In the genomic region with DNA sequence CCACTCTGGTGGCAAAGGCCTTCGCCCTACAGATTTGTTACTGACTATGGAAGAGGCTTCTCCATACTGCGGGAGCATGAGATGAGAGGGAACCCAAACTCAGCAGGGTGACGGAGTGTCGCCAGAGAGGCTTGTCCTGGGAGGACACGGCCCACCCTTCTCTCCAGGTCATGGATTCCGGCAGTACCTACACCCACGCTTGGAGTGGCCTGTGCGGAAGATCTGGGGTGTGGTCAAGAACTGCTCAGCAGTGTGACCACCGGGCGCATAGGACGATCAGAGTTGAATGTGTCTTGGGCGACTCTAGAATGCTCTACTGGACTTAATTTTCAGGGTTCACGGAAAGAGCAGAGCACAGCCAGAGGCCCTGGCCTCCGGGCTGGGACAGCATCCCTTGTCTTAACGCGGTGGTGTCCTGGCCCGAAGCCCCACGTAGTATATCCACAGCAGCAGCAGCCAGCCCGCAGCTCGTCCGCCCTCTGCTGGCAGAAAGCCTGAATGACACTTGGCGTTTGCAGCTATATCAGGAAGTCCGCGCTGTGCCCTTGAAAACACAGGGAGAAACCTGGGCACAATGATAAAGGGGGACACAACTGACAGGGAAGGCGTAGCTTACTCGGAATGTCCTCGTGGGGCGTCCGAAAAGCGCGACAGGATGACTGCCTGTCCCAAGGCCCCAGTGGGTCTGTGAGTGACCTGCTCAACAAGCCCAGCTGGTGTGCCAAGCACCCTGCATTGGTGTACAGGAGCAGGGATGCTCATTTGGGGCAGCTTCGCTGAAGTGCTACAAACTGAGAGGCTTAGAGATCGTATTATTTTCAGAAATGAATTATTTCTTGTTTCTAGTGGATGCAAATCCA, we compare ENCODE assay signal across 8 mouse cellular contexts. TPM values are rescaled to one million over a fixed set of nuclear protein-coding genes. Genes with fewer than 3 reads are reported as not detected.
A peak's percentile ranks its signal among the peaks of the same experiment; 100 is the strongest.
DNase-seq lines count a peak whose midpoint lies in the region; ATAC-seq and TF ChIP-seq lines count a peak whose summit lies in the region.

No protein-coding gene starts in this region.

- TF ChIP-seq CTCF in midbrain, postnatal 0 days (IDR thresholded peaks at IDR 0.05), result peak; percentile 99

- H3K27me3 ChIP-seq in embryonic facial prominence, embryonic 14.5 days (replicated peaks; ENCODE audit: control insufficient read depth, insufficient read depth, low read length), result no peaks in the 10 kb centered on the region
- peaks cover 20% of the 10 kb centered on the region for H3K27me3 ChIP-seq in heart, embryonic 10.5 days (ENCODE audit: insufficient read depth, poor library complexity, severe bottlenecking)
- H3K27me3 ChIP-seq in kidney, embryonic 14.5 days (ENCODE audit: control insufficient read depth, insufficient read depth, low read length), result no peaks in the 10 kb centered on the region
- no peaks in the 10 kb centered on the region for H3K27me3 ChIP-seq in limb, embryonic 14.5 days (ENCODE audit: control insufficient read depth, insufficient read depth, low read length)
- H3K27me3 ChIP-seq in midbrain, postnatal 0 days (ENCODE audit: insufficient read depth, low read length), result no peaks in the 10 kb centered on the region

- no peaks in the 10 kb centered on the region for H3K9me3 ChIP-seq in embryonic facial prominence, embryonic 14.5 days (ENCODE audit: control insufficient read depth, low read length)
- H3K9me3 ChIP-seq in heart, embryonic 10.5 days, result no peaks in the 10 kb centered on the region
- no peaks in the 10 kb centered on the region for H3K9me3 ChIP-seq in kidney, embryonic 14.5 days (ENCODE audit: control insufficient read depth, low read length)
- H3K9me3 ChIP-seq in limb, embryonic 14.5 days (ENCODE audit: control insufficient read depth, low read length), result no peaks in the 10 kb centered on the region
- no peaks in the 10 kb centered on the region for H3K9me3 ChIP-seq in midbrain, postnatal 0 days (ENCODE audit: low read length)

- peak overlapping the region; percentile 17; the same call in 1 of the 2 replicates for H3K4me2 ChIP-seq in embryonic facial prominence, embryonic 14.5 days (ENCODE audit: low read depth, low read length)
- H3K4me2 ChIP-seq in kidney, embryonic 14.5 days (replicated peaks; ENCODE audit: low read depth, low read length), result no peak overlapping the region
- H3K4me2 ChIP-seq in limb, embryonic 14.5 days (replicated peaks; ENCODE audit: low read depth, low read length, severe bottlenecking), result no peak overlapping the region
- H3K4me2 ChIP-seq in midbrain, postnatal 0 days (ENCODE audit: low read depth, low read length, poor library complexity, severe bottlenecking), result peak overlapping the region; percentile 33

- no peak overlapping the region for H3K9ac ChIP-seq in embryonic facial prominence, embryonic 14.5 days (ENCODE audit: low read depth, low read length)
- H3K9ac ChIP-seq in kidney, embryonic 14.5 days (ENCODE audit: low read depth, low read length), result no peak overlapping the region
- no peak overlapping the region for H3K9ac ChIP-seq in limb, embryonic 14.5 days (ENCODE audit: low read depth, low read length, severe bottlenecking)
- H3K9ac ChIP-seq in midbrain, postnatal 0 days (replicated peaks; ENCODE audit: low read length, poor library complexity, severe bottlenecking), result no peak overlapping the region

- TF ChIP-seq POLR2A in limb, embryonic 14.5 days (IDR thresholded peaks at IDR 0.05; ENCODE audit: borderline replicate concordance, extremely low read depth, insufficient read depth, insufficient read length), result no peak

- H3K27ac ChIP-seq in embryonic facial prominence, embryonic 14.5 days (replicated peaks; ENCODE audit: low read depth, low read length), result no peak overlapping the region
- H3K27ac ChIP-seq in heart, embryonic 10.5 days, result peak overlapping the region; percentile 81
- no peak overlapping the region for H3K27ac ChIP-seq in kidney, embryonic 14.5 days (ENCODE audit: low read depth, low read length)
- no peak overlapping the region for H3K27ac ChIP-seq in limb, embryonic 14.5 days (replicated peaks; ENCODE audit: low read depth, low read length)
- no peak overlapping the region for H3K27ac ChIP-seq in midbrain, postnatal 0 days (ENCODE audit: low read depth, low read length)

- ATAC-seq in embryonic facial prominence, embryonic 14.5 days (ENCODE audit: low read depth), result peak; percentile 85
- peak; percentile 77 for ATAC-seq in kidney, embryonic 14.5 days (ENCODE audit: low FRiP score, low TSS enrichment)
- ATAC-seq in limb, embryonic 14.5 days (ENCODE audit: low FRiP score, low read depth), result peak; percentile 81
- ATAC-seq in midbrain, postnatal 0 days (ENCODE audit: low FRiP score), result peak; percentile 82

- DNase-seq in 416B (ENCODE audit: low read depth), result peak; percentile 90
- peak; percentile 62 to 72 for DNase-seq in adrenal gland, postnatal 4 days (ENCODE audit: low spot score in 2 of 2)
- peak; percentile 85 for DNase-seq in embryonic facial prominence, embryonic 14.5 days (ENCODE audit: low spot score)
- peak; percentile 92 for DNase-seq in heart, embryonic 10.5 days (ENCODE audit: low spot score)
- DNase-seq in limb, embryonic 14.5 days (ENCODE audit: low spot score), result peak; percentile 84
- DNase-seq in midbrain, postnatal 0 days (ENCODE audit: low spot score), result peak; percentile 90
- DNase-seq in spleen, postnatal 14 days (ENCODE audit: low spot score in 2 of 2), result peak; percentile 61 to 73

- no peak overlapping the region for H3K4me3 ChIP-seq in embryonic facial prominence, embryonic 14.5 days (ENCODE audit: low read depth, low read length)
- H3K4me3 ChIP-seq in heart, embryonic 10.5 days, result peak overlapping the region; percentile 32; the same call in 1 of the 2 replicates
- no peak overlapping the region for H3K4me3 ChIP-seq in kidney, embryonic 14.5 days (ENCODE audit: low read length)
- no peak overlapping the region for H3K4me3 ChIP-seq in limb, embryonic 14.5 days (replicated peaks; ENCODE audit: low read length)
- H3K4me3 ChIP-seq in midbrain, postnatal 0 days (ENCODE audit: low read depth, low read length), result no peak overlapping the region

- no peaks in the 10 kb centered on the region for H3K4me1 ChIP-seq in embryonic facial prominence, embryonic 14.5 days (ENCODE audit: control insufficient read depth, insufficient read depth, low read length)
- peaks cover 10% of the 10 kb centered on the region for H3K4me1 ChIP-seq in heart, embryonic 10.5 days
- H3K4me1 ChIP-seq in kidney, embryonic 14.5 days (ENCODE audit: control insufficient read depth, insufficient read depth, low read length), result no peaks in the 10 kb centered on the region
- no peaks in the 10 kb centered on the region for H3K4me1 ChIP-seq in limb, embryonic 14.5 days (ENCODE audit: control insufficient read depth, insufficient read depth, low read length)
- H3K4me1 ChIP-seq in midbrain, postnatal 0 days (ENCODE audit: insufficient read depth, low read length), result no peaks in the 10 kb centered on the region

- no peaks in the 10 kb centered on the region for H3K36me3 ChIP-seq in embryonic facial prominence, embryonic 14.5 days (ENCODE audit: control insufficient read depth, insufficient read depth, low read length)
- H3K36me3 ChIP-seq in heart, embryonic 10.5 days, result no peaks in the 10 kb centered on the region
- no peaks in the 10 kb centered on the region for H3K36me3 ChIP-seq in kidney, embryonic 14.5 days (ENCODE audit: control insufficient read depth, insufficient read depth, low read length)
- H3K36me3 ChIP-seq in limb, embryonic 14.5 days (ENCODE audit: control insufficient read depth, insufficient read depth, low read length), result no peaks in the 10 kb centered on the region
- no peaks in the 10 kb centered on the region for H3K36me3 ChIP-seq in midbrain, postnatal 0 days (ENCODE audit: insufficient read depth, low read length)

- 27% methylated on average over 33 of the region's 33 CpGs for WGBS in embryonic facial prominence, embryonic 14.5 days
- 28% methylated on average over 33 of the region's 33 CpGs for WGBS in heart, embryonic 10.5 days
- 27% methylated on average over 33 of the region's 33 CpGs for WGBS in kidney, embryonic 14.5 days
- WGBS in limb, embryonic 14.5 days, result 31% methylated on average over 33 of the region's 33 CpGs
- 28% methylated on average over 33 of the region's 33 CpGs for WGBS in midbrain, postnatal 0 days

RNA-seq across cellular contexts. Expression of a gene that starts 21.2 kb away (rescaled TPM):
- 1 to 10 TPM; 1.6 to 2.4 TPM for total RNA-seq in adrenal gland, postnatal 4 days (2021)
- 0.15 TPM in 1 of 2 replicates, not detected in the other for polyA plus RNA-seq in embryonic facial prominence, embryonic 14.5 days (2014; fragmentation: Nextera tagmentation; extraction: Ambion mirVana)
- polyA plus RNA-seq in heart, embryonic 10.5 days (2016; fragmentation: Nextera tagmentation; extraction: Ambion mirVana), result not detected in 2 replicates
- polyA plus RNA-seq in kidney, embryonic 14.5 days (2014; fragmentation: Nextera tagmentation; extraction: Ambion mirVana), result not detected in 2 replicates
- polyA plus RNA-seq in limb, embryonic 14.5 days (2012; rRNA removed), result 0.47 and 0.72 TPM in 2 replicates
- polyA plus RNA-seq in limb, embryonic 14.5 days (2014; fragmentation: Nextera tagmentation; extraction: Ambion mirVana), result not detected in 2 replicates
- total RNA-seq in midbrain, postnatal 0 days (2014; rRNA removed), result 0.19 and 0.55 TPM in 2 replicates
- 0.10 and 0.15 TPM in 2 replicates for polyA plus RNA-seq in midbrain, postnatal 0 days (2015; fragmentation: Nextera tagmentation; extraction: Ambion mirVana)

RNA-seq across cellular contexts. Expression of a gene that starts 42.7 kb away (rescaled TPM):
- 100 to 1,000 TPM; 113 to 116 TPM for total RNA-seq in adrenal gland, postnatal 4 days (2021)
- 116 and 122 TPM in 2 replicates for polyA plus RNA-seq in embryonic facial prominence, embryonic 14.5 days (2014; fragmentation: Nextera tagmentation; extraction: Ambion mirVana)
- polyA plus RNA-seq in heart, embryonic 10.5 days (2016; fragmentation: Nextera tagmentation; extraction: Ambion mirVana), result 89.6 and 117 TPM in 2 replicates
- 142 and 174 TPM in 2 replicates for polyA plus RNA-seq in kidney, embryonic 14.5 days (2014; fragmentation: Nextera tagmentation; extraction: Ambion mirVana)
- 28.0 and 34.2 TPM in 2 replicates for polyA plus RNA-seq in limb, embryonic 14.5 days (2012; rRNA removed)
- polyA plus RNA-seq in limb, embryonic 14.5 days (2014; fragmentation: Nextera tagmentation; extraction: Ambion mirVana), result 115 and 122 TPM in 2 replicates
- 61.4 and 75.8 TPM in 2 replicates for total RNA-seq in midbrain, postnatal 0 days (2014; rRNA removed)
- polyA plus RNA-seq in midbrain, postnatal 0 days (2015; fragmentation: Nextera tagmentation; extraction: Ambion mirVana), result 123 and 129 TPM in 2 replicates

Comparison
In these comparisons a context has a peak if more than half of its experiments do, and no peak if none do; other contexts are left out.
1. H3K4me2 ChIP-seq: peak in embryonic facial prominence, embryonic 14.5 days (single experiment) and midbrain, postnatal 0 days (single experiment); none in kidney, embryonic 14.5 days (single experiment) and limb, embryonic 14.5 days (single experiment).
2. Peak in every context shown above with its lines, with median percentiles within 50 percentile points of each other: DNase-seq and ATAC-seq.